Mouse (Mus musculus) cerebellum, adult 9-11 months (tissue): ENCODE data around the gene Bsn.
"Not testable (repeated sequence)": the region's sequence is repeated elsewhere in the genome, so short reads cannot be mapped to it uniquely, and the experiment has no call there.

Experiments
- DNase-seq: peaks from one replicate; pipeline ENCODE4 v3.0.0; 2022

Bsn gene

GRCm38 (mm10) chr9:108147606-108148005 lies 42.6 kb downstream of the Bsn start:
- no peak for DNase-seq

DNA sequence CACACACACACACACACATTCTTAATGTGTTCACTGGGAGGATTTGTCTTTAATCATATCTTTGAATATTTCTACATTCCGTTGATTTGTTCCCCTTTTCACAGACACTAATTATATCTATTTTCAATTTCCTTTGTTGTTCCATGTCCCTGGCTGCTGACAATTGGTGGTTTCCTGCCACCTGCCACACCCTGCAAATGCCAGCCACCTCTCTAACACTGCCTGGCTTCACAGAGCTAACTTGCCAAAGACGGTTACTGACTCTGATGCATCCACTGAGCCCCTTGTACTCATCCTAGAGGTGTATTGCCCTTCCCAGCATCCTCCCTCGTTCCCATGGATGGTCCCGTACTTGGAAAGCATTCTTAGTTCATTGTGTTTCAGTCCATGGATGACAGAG lies 43.7 kb downstream of the Bsn start:
- DNase-seq, result peak; percentile 84

GRCm38 (mm10) chr9:108145740-108146139 lies 44.4 kb downstream of the Bsn start:
- no peak for DNase-seq

GRCm38 (mm10) chr9:108144371-108145270 lies 45.6 kb downstream of the Bsn start:
- DNase-seq, result no peak

DNA sequence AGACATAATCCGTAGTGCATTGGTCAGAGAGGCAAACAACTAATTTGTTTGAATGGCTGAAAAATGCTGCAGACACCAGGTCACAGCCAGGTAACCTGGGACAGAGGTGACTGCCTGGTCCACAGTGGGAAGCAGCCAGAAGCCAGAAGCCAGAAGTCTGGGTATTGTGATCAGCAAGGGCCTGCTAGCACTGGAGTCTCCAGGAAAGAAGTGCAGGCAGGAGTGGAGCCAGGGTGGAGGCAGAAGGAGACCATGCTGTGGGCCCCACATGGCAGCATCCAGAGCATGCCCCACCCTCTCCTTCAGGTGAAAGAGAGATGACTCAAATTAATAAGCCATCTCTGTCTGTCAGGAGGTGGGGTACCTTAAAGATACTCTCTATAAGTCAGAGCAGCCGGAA lies 46.7 kb downstream of the Bsn start:
- DNase-seq, result no peak

DNA sequence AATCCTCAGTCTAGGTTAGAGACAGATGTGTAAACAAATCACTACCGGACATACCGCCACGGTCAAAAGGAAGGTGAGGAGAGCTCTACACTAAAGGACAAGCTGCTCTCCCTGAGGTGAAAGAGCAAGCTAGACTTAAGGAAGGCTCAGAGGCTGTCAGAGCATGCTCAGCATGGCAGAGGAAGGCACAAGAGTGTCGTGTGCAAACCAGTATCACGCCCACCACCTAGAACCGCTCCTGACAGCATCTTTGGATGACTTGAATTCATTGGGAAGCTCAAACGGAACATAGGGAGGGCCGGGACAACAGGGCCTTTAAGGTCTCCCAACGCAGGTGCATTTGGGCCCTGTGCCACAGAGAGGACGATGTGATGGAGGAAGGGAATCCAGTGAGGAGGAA lies 48.8 kb downstream of the Bsn start:
- no peak for DNase-seq

DNA sequence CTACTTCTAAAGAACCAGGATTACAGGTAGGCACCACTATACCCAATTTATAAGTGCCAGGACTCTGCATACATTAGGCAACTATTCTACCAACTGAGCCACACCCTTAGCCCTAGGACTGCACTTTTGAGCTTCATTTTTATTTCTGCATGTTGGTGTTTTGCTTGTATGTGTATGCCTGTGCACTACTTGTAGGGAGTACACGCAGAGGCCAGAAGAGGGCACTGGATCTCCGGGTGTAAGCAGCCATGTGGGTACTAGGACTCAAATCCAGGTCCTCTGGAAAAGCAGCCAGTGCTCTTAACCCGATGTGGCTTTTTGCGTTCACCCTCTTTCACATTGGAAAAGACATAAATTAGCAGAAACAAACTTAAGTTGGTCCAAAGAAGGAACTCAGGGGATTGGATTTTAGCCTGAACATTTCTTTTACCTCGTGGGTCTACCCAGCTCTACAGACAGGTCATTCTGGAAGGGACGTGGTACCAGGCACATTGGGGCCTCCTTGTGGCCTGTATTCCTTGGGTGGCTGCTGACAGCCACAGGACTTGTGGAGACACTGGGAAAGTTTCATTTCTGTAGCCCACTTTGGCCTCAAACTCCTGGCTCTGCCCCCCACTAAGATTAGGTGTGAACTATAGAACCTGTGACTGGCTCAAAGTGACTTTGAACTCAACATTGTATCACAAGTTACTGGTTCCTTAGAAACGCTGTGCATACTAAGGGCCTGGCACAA lies 50.1 kb downstream of the Bsn start:
- peak; percentile 78 for DNase-seq

GRCm38 (mm10) chr9:108139169-108139962 lies 50.8 kb downstream of the Bsn start:
- peak; percentile 95 for DNase-seq

DNA sequence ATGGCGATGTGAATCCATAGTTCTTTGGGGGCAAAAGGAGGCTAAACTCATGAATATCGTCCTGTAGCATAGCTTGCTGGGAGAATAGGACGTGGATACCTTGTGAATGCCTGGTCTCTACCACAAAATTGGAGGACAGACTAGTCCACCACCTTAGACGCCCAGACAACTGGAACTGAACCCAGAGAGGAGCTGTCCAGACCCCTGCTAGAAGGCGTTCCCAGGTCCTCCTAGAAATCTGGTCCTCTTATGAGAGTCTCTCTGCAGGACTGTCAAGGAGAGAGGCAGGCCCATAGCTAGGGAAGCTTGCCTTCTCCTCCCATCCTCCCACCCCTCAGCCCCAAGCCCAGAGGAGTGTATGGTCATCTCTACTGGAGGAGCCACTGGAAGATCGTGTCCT lies 52.1 kb downstream of the Bsn start:
- no peak for DNase-seq

- DNase-seq, result no peak
Observed at GRCm38 (mm10) chr9:108137523-108137922, 52.7 kb downstream of the Bsn start.

GRCm38 (mm10) chr9:108136930-108137462 lies 53.2 kb downstream of the Bsn start:
- peak; percentile 93 for DNase-seq

- peak; percentile 72 for DNase-seq
Observed at GRCm38 (mm10) chr9:108136225-108136624, 54.0 kb downstream of the Bsn start.

- DNase-seq, result not testable (repeated sequence)
Observed at GRCm38 (mm10) chr9:108135679-108136078, 54.5 kb downstream of the Bsn start.

GRCm38 (mm10) chr9:108133478-108133877 lies 56.7 kb downstream of the Bsn start:
- peak; percentile 95 for DNase-seq

GRCm38 (mm10) chr9:108132373-108132772 lies 57.8 kb downstream of the Bsn start:
- no peak for DNase-seq

DNA sequence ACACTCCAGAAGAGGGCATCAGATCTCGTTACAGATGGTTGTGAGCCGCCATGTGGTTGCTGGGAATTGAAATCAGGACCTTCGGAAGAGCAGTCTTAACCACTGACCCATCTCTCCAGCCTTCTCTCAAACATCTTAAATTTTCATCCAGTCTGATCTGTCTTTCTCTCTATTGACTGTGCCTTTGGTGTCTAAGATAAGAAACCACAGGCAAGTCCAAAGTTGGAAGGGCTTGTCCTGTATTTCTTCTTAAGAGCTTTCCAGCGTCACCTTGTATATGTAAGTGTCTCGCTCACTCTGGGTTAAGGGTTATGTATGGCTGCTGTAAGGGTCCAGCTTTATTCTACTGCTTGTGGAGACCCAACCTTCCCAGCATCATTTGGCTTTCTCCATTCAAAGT lies 58.7 kb downstream of the Bsn start:
- no peak for DNase-seq

DNA sequence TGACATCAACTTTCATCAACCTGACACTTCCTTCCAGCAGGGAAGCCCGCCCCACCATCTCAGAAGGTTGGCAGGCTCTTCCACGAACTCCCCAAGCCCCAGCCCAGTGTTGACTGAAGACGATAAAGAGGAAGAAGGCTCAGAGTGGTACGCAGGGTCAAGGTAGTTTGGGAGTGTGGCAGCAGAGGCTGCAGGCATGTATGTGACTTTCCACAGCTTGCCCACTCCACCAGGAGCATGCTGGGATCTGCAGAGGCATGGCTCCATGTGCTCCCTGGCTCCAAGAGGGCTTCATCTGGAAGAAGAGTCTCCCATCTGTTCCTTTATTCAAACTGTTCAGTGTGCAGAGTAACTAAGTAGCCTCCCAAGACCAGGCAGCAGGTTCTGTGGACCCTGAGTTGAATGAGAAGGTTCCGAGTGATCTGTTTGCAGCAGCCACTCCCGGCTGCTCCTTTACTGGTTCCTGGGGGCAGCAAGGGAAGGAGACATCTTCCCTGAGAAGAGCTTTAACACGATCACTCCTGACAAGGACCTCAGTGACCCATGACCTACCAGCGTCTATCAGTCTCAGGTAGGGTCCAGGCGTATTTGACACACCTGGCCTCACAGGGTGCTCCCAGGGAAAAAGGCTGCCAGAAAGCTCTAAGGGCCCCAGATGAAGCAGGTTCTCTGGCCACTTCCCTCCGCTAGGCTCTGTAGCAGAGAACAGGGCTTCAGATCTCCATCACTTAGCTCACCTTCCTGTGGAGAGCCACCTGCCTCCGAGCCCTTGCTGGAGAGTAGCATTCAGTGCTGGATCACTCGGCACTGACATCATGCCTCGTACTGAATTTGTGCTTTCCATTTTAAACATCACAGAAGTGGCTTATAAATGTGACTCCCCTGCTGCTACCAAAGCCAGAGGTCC lies 60.9 kb downstream of the Bsn start:
- DNase-seq, result peak; percentile 76

GRCm38 (mm10) chr9:108128248-108128647 lies 61.9 kb downstream of the Bsn start:
- DNase-seq, result no peak

DNA sequence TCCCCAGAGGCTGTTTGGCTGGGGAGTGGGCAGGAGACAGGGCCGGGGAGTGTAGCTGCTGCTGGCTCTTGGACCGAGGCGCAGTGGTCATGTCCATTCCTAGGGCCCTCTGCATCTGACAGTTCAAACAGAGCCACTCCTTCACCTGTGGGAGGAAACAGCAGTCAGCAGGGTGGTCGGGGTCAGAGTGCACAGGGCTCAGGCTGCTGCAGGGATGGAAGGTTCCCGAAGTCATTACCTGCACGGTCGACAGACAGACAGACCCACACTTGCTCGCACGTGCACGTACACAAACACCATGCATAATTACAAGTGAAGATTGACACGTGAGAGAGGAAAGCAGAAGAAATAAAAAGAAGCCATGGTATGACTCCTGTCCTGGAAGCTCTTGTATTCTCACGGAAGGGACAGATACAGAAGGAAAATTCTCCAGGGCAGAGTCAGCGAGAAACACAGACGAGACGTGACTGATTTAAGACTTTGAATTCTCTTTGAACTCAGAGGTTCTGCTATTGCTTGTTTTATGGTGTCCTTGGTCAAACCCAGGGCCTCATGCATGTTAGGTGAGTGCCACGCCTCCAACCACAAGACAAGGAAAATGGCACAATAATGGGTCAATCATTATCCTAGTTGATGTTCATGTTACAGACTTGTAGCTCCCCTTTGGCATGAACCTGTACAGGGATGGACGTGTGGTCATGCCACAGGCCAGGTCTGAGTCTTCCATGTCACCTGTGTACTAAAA lies 63.6 kb downstream of the Bsn start:
- DNase-seq, result no peak

- no peak for DNase-seq
Observed at GRCm38 (mm10) chr9:108125731-108126130, 64.5 kb downstream of the Bsn start.

DNA sequence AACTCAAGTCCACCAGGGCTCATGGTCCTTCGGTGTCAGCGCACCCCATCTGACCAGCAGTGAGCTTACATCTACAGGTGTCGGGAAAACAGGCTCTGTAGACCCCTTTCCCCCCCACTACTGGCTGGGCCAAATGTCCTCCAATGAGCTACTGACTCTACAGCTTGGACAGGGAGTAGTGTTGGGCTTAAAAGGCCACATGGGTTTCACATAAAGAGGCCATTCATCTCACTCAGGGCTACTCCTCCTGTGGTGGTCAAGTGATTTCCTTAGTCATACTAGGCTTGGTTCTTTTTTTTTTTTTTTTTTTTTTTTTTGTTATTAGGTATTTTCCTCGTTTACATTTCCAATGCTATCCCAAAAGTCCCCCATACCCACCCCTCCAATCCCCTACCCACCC lies 66.3 kb downstream of the Bsn start:
- DNase-seq, result no peak
